Mouse (Mus musculus) cerebellum, adult 11-12 months (tissue): ENCODE measurements around the gene Lck.

ENCODE experiments used
- DNase-seq: peaks from one replicate; pipeline ENCODE4 v3.0.0; 2022

Gene Lck

DNA sequence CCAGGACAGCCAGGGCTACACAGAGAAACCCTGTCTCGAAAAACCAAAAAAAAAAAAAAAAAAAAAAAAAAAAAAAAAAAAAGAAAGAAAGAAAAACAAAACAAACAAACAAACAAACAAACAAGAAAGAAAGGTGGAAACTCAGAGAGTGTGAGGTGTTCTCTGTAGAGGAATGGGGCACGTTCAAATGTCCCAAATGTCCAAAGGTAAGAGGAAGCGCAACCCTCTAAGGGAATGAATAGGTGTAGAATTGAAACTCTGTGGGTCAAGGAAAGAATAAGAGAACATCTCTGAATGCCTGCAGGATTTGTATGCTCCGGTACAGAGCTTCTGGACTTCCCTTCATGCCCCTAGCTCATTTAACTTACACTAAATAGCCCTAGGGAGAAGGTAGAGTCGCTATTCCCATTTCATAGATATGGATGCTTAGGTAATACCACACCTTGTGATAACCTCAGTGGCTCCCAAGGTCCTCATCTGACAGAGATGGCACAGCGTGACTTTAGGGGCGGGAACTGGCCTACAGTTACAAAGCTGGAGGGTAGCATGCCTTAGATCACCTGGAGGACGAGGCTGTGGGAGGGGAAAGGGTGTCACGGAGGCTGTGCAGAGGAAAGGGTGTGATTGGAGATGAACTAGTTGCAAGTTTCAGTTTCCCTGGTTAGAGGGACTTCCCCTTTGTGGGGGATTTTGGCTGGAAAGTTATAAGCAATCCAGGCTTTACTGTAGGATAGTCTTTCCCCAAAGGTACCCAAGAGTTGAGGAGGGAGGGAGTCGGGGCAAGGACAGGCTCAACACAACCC, 65.8 kb downstream of the Lck start:
- DNase-seq, result no peak

DNA sequence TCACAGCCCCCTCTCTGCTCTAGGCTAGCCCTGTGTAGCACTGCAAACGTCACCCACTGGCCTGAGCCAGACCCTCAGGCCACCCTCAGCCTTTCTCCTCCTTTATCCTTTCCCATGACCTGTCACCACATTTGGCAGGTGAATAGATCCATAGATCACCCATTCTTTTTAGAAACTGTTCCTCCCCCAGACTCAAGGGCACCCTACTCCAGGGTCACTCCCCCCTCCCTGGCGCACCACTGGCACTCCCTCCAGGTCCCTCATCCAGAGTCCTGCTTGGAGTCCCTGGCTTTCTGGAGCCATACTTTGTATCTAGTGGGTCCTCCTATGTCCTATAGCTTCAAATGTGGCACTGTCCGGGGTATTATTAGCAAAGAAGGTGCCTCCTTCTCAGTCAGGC, 67.9 kb downstream of the Lck start:
- no peak for DNase-seq

DNA sequence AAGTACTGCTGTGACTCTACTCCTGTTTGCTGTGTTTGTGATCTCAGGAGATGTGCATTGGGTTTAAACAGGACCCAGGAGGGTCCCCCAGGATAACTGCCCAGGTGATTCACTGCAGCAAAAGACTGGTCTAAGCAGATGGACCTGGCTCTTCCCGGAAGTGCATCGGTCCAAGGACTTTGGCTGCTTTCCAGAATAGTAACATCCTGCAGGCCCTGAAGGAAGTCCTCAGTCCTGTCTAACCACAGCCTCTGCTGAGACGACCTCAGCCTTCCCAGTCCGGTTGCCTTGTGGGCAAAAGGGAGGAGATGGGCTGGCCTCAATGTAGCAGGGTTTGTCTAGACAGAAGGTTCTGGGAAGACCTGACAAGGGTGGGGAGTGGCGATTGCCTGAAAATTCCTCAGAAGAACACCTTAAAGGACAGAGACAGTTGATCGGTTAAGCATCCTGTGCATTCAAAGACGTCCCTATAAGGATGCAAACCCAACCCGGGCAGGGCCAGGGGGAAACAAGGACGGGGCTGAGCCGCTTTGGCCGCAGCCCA, 70.5 kb downstream of the Lck start:
- DNase-seq, result no peak

DNA sequence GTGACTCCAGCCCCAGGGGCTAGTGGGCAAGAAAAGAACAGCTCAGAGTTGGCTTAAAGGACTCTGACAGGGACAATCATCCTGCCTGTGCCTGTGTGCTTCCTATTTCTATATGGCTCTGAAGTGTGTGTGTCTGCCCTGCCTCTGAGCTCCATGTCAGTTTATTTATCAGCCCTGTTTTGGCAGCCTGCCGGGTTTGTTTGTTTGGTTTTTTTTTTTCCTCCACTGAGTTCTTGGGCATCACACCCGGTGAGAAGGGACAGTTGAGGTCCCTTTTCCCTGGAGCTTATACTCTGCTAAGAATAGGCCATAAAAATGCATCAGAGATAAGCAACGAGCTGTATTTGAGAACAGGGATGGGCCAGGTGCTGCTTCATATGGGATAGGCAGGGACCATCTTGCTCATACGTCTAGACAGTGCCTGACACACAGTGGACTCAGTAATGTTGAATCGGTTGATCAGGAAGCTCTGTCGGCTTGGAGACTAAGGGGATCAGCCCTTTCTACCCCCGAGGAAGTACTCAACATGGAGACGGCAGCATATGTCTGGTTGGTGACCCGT, 71.0 kb downstream of the Lck start:
- no peak for DNase-seq

DNA sequence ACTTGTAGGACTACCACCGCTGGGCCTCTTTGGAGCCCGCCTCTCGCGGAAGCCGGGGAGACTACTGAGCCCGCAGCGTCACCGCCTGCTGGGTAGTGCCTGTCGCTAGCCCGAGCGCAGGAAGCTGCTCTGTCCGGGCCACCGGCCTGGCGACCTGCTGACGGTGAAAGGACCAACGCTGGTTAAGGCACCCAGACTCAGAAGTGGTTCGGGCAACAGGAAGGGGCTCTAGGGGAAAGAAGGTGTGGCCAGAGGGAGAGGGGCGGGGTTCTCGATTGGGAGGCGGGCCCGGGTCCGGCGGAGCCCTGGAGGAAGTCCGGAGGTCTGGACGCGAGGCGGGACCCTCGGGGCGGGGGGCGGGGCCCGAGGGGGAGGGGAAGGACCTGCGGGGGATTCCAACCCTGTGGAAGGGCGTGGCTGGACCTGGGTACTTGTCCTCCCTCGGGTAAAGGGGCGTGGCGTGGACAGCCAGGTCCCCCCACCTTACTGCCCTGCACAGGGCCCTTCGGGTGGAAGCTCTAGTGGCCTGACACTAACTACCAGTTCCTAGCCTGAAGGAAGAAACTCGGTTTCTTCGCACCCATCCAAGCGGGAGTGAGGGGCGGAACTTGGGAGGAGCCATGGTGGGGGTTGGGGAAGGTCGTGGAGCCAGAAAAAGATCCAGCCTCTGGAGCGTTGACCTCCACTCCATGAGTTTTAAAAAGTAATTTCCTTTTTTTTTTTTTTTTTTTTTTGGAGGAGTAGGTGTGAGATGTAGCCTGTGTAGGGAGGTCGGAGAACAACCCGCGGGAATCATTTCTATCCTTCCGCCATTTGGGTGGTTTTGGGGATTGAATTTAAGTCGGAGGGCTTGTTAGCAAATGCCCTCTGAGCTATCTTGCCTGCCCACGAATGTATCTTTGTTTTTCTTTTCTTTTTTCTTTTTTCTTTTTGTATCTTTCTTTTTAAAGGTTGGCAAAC, 72.6 kb downstream of the Lck start:
- DNase-seq, result peak; percentile 30

DNA sequence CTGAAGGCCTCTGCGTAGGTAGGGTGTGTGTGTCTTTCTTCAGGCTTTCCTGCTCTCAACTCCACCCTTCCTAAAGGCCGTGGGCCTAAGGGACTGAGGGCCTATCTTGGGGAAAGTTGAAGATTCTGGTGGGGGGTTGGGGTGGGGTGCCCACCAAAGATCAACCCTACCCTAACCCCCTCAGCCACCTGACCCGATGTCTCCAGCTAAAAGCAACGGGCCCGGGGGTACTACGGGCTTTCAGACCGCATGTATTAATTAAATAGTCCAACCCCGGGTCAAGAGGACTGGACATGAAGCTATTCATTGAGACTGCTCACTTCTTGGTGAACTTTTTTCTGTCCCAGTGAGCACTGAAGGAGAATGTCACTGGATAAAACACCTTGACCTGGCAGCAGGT, 73.4 kb downstream of the Lck start:
- DNase-seq, result no peak

DNA sequence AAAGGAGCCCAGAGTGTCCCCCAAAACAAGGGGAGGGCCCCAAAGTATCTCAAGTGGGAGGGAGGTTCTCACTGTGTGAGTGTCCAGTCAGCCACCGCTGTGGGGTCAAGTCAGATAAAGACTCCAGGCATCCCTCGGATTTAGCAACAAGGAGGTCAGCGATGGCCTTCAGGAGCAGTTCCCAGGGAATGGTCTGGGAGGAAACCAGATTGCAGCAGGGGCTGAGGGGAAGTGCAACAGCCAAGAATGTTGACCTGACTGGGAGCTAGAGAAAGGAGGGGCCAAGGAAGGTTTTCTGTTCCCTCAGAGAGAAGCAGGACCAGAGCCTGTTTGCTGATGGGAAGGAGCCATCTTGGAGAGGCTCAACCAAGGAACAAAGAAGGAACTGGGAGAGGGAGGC, 74.5 kb downstream of the Lck start:
- DNase-seq, result no peak
